Mouse (Mus musculus) intestine, embryonic 14.5 days (tissue): ENCODE results near the gene Rin3. TPM values are rescaled to one million over a fixed set of nuclear protein-coding genes. Genes with fewer than 3 reads are reported as not detected.

Experiments used
- ATAC-seq: fragments of 200-750 bp; cut with Nextera tagmentation; replicated peaks from 2 replicates; pipeline ENCODE4 v1.8.0; 2017; ENCODE audit warnings: low read depth, moderate number of reproducible peaks, moderate TSS enrichment, moderate library complexity; ENCODE audit not compliant: low FRiP score, low TSS enrichment
- DNase-seq: peaks from one replicate; pipeline ENCODE4 v3.0.0-alpha.2; 2018; ENCODE audit warnings: low spot score
- H3K27ac ChIP-seq: fragments of 300-500 bp; sonication (generic); 2 replicates; pipeline ENCODE4 v1.5.1; 2014; ENCODE audit warnings: low read depth, mild to moderate bottlenecking, control low read depth
- H3K27me3 ChIP-seq: fragments of 300-500 bp; sonication (generic); replicated peaks from 2 replicates; pipeline ENCODE4 v1.6.1; 2014; ENCODE audit warnings: low read length, control low read depth; ENCODE audit not compliant: control insufficient read depth, insufficient read depth
- H3K36me3 ChIP-seq: fragments of 300-500 bp; sonication (generic); 2 replicates; pipeline ENCODE4 v1.6.1; 2014; ENCODE audit warnings: low read length, control low read depth; ENCODE audit not compliant: control insufficient read depth, insufficient read depth
- H3K4me1 ChIP-seq: fragments of 300-500 bp; sonication (generic); replicated peaks from 2 replicates; pipeline ENCODE4 v1.6.1; 2014; ENCODE audit warnings: low read length, control low read depth, mixed read lengths; ENCODE audit not compliant: control insufficient read depth, insufficient read depth
- H3K4me2 ChIP-seq: fragments of 300-500 bp; sonication (generic); 2 replicates; pipeline ENCODE4 v1.6.1; 2014; ENCODE audit warnings: low read length
- H3K4me3 ChIP-seq: fragments of 300-500 bp; sonication (generic); 2 replicates; pipeline ENCODE4 v1.5.1; 2014; ENCODE audit warnings: low read depth, low read length, control low read depth, mixed read lengths
- H3K9ac ChIP-seq: fragments of 300-500 bp; sonication (generic); 2 replicates; pipeline ENCODE4 v1.6.1; 2014; ENCODE audit warnings: mild to moderate bottlenecking, low read length
- H3K9me3 ChIP-seq: fragments of 300-500 bp; sonication (generic); 2 replicates; pipeline ENCODE4 v1.6.1; 2016; ENCODE audit warnings: low read length, control low read depth; ENCODE audit not compliant: control insufficient read depth
- WGBS: fragments of 180-500 bp; shearing (Covaris S2); extraction: QIAGEN DNeasy Blood & Tissue Kit; methylation state at CpG from one replicate; pipeline ENCODE4 v1.1.7; 2014; 5-methylcytosine and 5-hydroxymethylcytosine counted together
- polyA plus RNA-seq: library from polyadenylated mRNA; unstranded; fragments of >200 nt; fragmentation: Nextera tagmentation; extraction: Ambion mirVana; gene quantifications from 2 replicates; pipeline ENCODE4 v1.2.1, GENCODE M21; 2014

Gene Rin3
- polyA plus RNA-seq, 1 experiment from 2014 or later = 13.4 TPM

GRCm38 (mm10) chr12:102340471-102340870, 57.6 kb downstream of the Rin3 start:
- Histone ChIP-seq H3K4me2 (no peak overlapping the region), H3K4me3 (no peak overlapping the region), H3K27me3 (no peaks in the 10 kb centered on the region), H3K36me3 (0 out of 2 replicates have a peak, but pooled peaks cover 1% of the 10 kb centered on the region), H3K4me1 (0 out of 2 replicates have a peak, but pooled peaks cover 2% of the 10 kb centered on the region), H3K9me3 (no peaks in the 10 kb centered on the region), H3K27ac (no peak overlapping the region), H3K9ac (no peak overlapping the region)
- DNase-seq (no peak), ATAC-seq (no peak)
- 93% methylated on average over 6 of the region's 6 CpGs for WGBS

GRCm38 (mm10) chr12:102342147-102342546, 59.3 kb downstream of the Rin3 start:
- no peak for ATAC-seq
- no peaks in the 10 kb centered on the region for H3K36me3 ChIP-seq

GRCm38 (mm10) chr12:102342602-102343001, 59.8 kb downstream of the Rin3 start:
- H3K9me3 ChIP-seq = no peaks in the 10 kb centered on the region
- H3K9ac ChIP-seq = no peak overlapping the region
- no peak overlapping the region for H3K4me2 ChIP-seq
- peaks cover 2% of the 10 kb centered on the region; the same call in 1 of the 2 replicates for H3K36me3 ChIP-seq
- 63% methylated on average over 3 of the region's 3 CpGs for WGBS
- 0 out of 2 replicates have a peak, but pooled peaks cover 2% of the 10 kb centered on the region for H3K4me1 ChIP-seq
- no peak for ATAC-seq
- no peak overlapping the region for H3K27ac ChIP-seq
- H3K27me3 ChIP-seq = no peaks in the 10 kb centered on the region
- H3K4me3 ChIP-seq = no peak overlapping the region
- no peak for DNase-seq

More at GRCm38 (mm10) chr12:102342147-102342546, 59.3 kb downstream of the Rin3 start:
- H3K4me2 ChIP-seq = no peak overlapping the region
- H3K4me3 ChIP-seq = no peak overlapping the region
- 35% methylated on average over 2 of the region's 2 CpGs for WGBS
- no peak overlapping the region for H3K27ac ChIP-seq
- H3K9ac ChIP-seq = no peak overlapping the region
- DNase-seq = no peak
- no peaks in the 10 kb centered on the region for H3K27me3 ChIP-seq
- H3K9me3 ChIP-seq = no peaks in the 10 kb centered on the region
- 0 out of 2 replicates have a peak, but pooled peaks cover 2% of the 10 kb centered on the region for H3K4me1 ChIP-seq

- DNase-seq (no peak), ATAC-seq (no peak)
- Histone ChIP-seq H3K9me3 (no peaks in the 10 kb centered on the region), H3K4me3 (no peak overlapping the region), H3K27ac (no peak overlapping the region), H3K4me2 (no peak overlapping the region), H3K36me3 (peaks cover 4% of the 10 kb centered on the region; the same call in 1 of the 2 replicates), H3K4me1 (0 out of 2 replicates have a peak, but pooled peaks cover 2% of the 10 kb centered on the region), H3K27me3 (no peaks in the 10 kb centered on the region), H3K9ac (no peak overlapping the region)
- WGBS = 72% methylated on average over 14 of the region's 14 CpGs
Observed at GRCm38 (mm10) chr12:102345031-102345815, 62.4 kb downstream of the Rin3 start.

- H3K4me1 ChIP-seq = 0 out of 2 replicates have a peak, but pooled peaks cover 2% of the 10 kb centered on the region
- H3K9me3 ChIP-seq = no peaks in the 10 kb centered on the region
- peaks cover 12% of the 10 kb centered on the region; the same call in 1 of the 2 replicates for H3K36me3 ChIP-seq
- ATAC-seq (no peak), DNase-seq (no peak)
- 14% methylated on average over 1 of the region's 1 CpGs for WGBS
- H3K27me3 ChIP-seq = no peaks in the 10 kb centered on the region
- no peak overlapping the region for H3K4me2 ChIP-seq
- no peak overlapping the region for H3K27ac ChIP-seq
- H3K9ac ChIP-seq = no peak overlapping the region
- H3K4me3 ChIP-seq = no peak overlapping the region
Observed at GRCm38 (mm10) chr12:102346507-102346906, 63.7 kb downstream of the Rin3 start.

GRCm38 (mm10) chr12:102348447-102348846, 65.6 kb downstream of the Rin3 start:
- no peak for ATAC-seq

GRCm38 (mm10) chr12:102350997-102351396, 68.1 kb downstream of the Rin3 start:
- H3K4me1 ChIP-seq = no peaks in the 10 kb centered on the region
- H3K27ac ChIP-seq = no peak overlapping the region
- ATAC-seq (no peak), DNase-seq (no peak)
- WGBS = 95% methylated on average over 1 of the region's 1 CpGs
- peaks cover 25% of the 10 kb centered on the region; the same call in 1 of the 2 replicates for H3K36me3 ChIP-seq
- no peaks in the 10 kb centered on the region for H3K27me3 ChIP-seq
- no peak overlapping the region for H3K4me2 ChIP-seq
- no peaks in the 10 kb centered on the region for H3K9me3 ChIP-seq
- no peak overlapping the region for H3K4me3 ChIP-seq
- H3K9ac ChIP-seq = no peak overlapping the region

More at GRCm38 (mm10) chr12:102348447-102348846, 65.6 kb downstream of the Rin3 start:
- peaks cover 25% of the 10 kb centered on the region; the same call in 1 of the 2 replicates for H3K36me3 ChIP-seq
- H3K4me3 ChIP-seq = no peak overlapping the region
- no peaks in the 10 kb centered on the region for H3K4me1 ChIP-seq
- no peaks in the 10 kb centered on the region for H3K9me3 ChIP-seq
- WGBS = 91% methylated on average over 6 of the region's 6 CpGs
- H3K27ac ChIP-seq = no peak overlapping the region
- DNase-seq = no peak
- H3K4me2 ChIP-seq = no peak overlapping the region
- no peak overlapping the region for H3K9ac ChIP-seq
- H3K27me3 ChIP-seq = no peaks in the 10 kb centered on the region

GRCm38 (mm10) chr12:102354126-102354984, 71.5 kb downstream of the Rin3 start:
- peaks cover 33% of the 10 kb centered on the region for H3K36me3 ChIP-seq
- no peaks in the 10 kb centered on the region for H3K9me3 ChIP-seq
- no peaks in the 10 kb centered on the region for H3K27me3 ChIP-seq
- WGBS = 84% methylated on average over 10 of the region's 10 CpGs
- no peak for DNase-seq
- no peak for ATAC-seq
- H3K9ac ChIP-seq = no peak overlapping the region
- no peaks in the 10 kb centered on the region for H3K4me1 ChIP-seq
- H3K27ac ChIP-seq = no peak overlapping the region
- H3K4me3 ChIP-seq = no peak overlapping the region
- no peak overlapping the region for H3K4me2 ChIP-seq
